Mouse (Mus musculus) testis, adult 2 months (tissue): ENCODE measurements at regions not wholly inside any gene's neighbourhood (a gene's known extent, or its start where the extent isn't known, plus 50 kb on each side); places are given as distances from the start of the nearest gene placed in this dataset.

Experiments used
- CTCF ChIP-seq: fragments of 200-500 bp; IDR thresholded peaks from 2 replicates; pipeline ENCODE4 v1.5.1; 2012; ENCODE audit warnings: low read depth, mild to moderate bottlenecking, inconsistent platforms, low read length, moderate library complexity; ENCODE audit not compliant: control insufficient read depth, insufficient read depth, insufficient replicate concordance
- POLR2A ChIP-seq: fragments of 200-500 bp; IDR thresholded peaks from 2 replicates; pipeline ENCODE4 v1.6.1; 2012; ENCODE audit warnings: low read depth, mild to moderate bottlenecking, inconsistent platforms, low read length, moderate library complexity; ENCODE audit not compliant: control insufficient read depth

DNA sequence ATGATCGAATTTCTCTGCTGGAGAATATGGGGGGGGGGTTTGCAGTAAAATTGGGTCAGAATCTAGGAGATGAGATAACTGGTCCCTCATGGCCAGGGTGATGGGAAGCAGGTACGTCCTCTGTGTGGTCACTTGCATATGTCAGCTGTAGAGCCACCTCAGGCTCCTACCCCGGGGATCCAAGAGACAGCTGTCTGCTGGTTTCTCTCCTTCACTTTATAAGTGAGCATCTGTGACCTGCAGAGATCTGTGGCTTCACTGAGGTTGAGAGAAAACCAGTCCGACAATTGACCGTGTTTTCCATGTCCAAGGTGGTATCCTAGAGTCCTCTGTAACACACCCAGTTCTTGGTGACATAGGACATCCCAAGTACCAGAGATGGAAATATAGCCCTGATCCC, 162.1 kb upstream of the Ctbp2 start:
- no peak for TF ChIP-seq CTCF
- no peak for TF ChIP-seq POLR2A
